Mouse (Mus musculus) induced T-regulatory cell, adult 2 months (primary cell): ENCODE measurements at regions not wholly inside any gene's neighbourhood (a gene's known extent, or its start where the extent isn't known, plus 50 kb on each side); places are given as distances from the start of the nearest gene placed in this dataset.
A peak's percentile ranks its signal among the peaks of the same experiment; 100 is the strongest.

Experiments
- DNase-seq: peaks from one replicate; pipeline ENCODE4 v3.0.0-alpha.2; 2012; ENCODE audit warnings: low read depth

DNA sequence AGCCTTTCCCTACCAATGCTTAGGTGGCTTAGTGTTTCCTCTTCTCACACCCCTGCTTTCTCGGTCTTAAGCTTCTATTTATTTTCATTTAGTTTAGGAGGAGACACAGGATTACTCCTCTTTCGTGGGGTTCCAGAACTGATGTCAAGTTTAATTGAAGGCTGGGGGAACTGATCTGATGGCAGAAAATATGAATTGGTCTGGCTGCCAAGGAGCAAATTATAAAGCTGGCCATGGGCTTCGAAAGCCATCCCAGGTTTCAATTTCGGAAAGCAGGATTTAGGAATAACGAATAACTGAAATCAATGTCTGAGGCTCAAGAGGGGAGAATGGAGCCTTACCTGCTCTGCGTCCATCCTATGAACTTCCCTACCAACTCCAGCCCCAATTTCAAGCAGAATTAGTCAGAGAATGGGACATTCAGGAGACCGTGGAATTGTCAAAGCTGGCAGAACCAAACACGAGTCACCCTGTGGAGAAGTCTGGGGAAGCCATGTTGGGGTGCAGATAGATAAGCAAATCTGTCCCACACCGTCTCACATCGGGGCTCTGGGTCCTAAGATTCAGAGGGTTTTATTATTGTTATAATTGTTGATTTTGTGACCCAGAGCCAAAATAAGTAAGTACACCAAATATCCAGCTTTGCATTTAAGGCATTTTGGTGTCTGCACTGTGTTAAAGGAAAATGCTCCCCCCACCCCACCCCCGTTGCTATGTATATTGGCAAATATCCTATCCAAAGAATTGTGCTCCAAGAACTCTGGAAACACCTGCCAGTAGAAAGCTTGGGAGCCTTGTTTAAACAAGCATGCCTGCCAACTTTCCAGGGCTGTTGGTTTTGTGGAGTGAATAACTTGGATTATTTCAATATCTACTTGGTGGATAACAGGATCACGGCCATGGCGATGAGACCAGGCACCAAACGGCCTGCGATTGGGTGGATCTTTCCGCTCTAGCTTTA, 56.5 kb upstream of the Tgfbr2 start:
- DNase-seq: no peak

DNA sequence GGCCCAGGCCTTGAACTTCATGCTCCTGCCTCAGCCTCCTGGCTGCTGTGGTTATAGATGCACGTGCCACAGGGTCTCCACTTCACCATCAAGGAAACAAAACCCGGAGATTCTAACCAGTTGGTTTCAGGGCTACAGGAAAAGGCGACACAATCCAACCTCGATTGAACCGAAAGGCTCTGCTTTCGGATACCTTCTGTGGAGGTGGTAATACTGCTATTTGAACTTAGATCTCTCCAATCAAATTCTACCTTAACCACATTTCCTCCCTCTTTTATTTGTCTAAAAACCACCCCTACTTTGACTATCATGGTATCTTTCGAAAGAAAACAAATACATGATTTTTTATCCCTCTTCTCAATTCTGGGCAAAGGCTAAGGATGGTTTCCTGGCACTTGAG, 55.2 kb upstream of the Tgfbr2 start:
- peak; percentile 44 for DNase-seq

DNA sequence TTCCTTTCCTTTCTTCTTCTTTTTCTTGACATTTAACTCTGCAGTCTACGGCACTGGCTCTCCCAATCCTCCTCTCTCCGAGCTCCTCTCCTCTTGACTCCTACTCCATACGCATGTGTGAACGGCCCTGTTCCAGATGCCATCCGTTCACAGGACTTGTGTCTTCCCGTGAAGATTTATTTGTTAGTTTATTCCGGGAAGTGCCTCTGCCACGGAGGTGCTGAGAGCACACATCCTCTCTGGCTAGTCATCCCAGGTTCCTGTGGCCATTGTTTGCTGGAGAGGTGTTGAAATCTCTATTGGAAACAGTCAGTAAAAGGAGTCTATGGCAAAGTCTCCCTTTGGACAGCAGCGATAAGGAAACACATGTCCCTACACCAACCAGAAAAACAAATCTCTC, 53.3 kb upstream of the Tgfbr2 start:
- DNase-seq: no peak

DNA sequence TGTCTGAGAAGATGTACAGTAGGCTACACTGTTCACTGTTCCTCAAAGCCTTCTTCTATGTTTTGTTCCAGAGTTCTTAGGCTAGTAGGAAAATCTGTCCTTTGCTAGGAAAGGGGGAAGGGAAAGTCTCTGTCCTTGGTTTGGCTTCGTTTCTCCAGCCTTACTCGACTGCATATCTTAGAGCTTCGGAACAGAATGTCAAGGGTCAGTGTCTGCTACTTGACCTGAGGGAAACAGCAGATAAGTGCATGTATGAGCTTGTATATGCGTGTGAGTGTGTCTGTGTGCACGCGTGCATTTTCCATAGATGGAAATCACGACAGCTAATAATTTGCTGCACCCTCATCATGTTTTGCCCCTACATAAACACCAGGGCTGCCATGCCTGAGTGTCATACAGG, 52.6 kb upstream of the Tgfbr2 start:
- DNase-seq: no peak
